Mouse (Mus musculus) adrenal gland, postnatal 14 days (tissue): ENCODE data around the gene Lrba. TPM values are rescaled to one million over a fixed set of nuclear protein-coding genes. Genes with fewer than 3 reads are reported as not detected.

Experiments
- DNase-seq: peaks from one replicate; pipeline ENCODE4 v3.0.0; 2021; ENCODE audit warnings: mixed read lengths
- total RNA-seq: library from RNA; stranded (reverse); gene quantifications from 2 replicates; pipeline ENCODE4 v1.2.3, GENCODE M21; 2021

Lrba gene
- total RNA-seq, 1 experiment from 2014 or later: 31.2 TPM

DNA sequence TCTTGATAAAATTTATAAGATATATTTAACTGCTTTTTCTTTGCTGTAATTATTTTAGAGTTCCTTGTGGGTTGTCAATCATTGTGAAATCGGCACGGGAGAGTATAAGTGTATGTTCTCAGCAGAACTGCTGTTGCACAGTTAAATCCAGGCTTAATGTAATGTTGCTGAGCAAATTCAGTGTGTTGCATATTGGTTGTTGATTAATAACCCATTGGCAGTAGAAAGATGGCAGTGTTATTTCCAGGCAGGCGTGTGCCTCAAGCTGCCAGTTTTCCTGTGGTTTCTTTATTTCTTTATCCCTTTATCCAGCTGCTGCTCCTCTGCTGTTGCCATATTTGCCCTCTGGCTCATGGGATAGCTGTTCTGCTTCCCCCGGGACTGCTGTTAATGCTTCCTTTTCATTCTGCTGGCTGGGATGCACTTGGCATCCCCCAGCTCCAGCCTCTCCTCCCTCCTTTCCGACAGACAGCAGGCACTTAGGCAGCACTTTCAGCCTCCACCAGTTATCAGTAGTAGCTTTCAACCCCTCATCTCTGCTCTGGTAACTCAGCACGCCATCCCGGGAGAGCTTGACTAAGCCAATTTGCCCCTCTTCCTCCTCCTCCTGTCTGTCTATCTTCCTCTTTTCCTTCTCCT lies 463.2 kb downstream of the Lrba start:
- DNase-seq: peak; percentile 8

DNA sequence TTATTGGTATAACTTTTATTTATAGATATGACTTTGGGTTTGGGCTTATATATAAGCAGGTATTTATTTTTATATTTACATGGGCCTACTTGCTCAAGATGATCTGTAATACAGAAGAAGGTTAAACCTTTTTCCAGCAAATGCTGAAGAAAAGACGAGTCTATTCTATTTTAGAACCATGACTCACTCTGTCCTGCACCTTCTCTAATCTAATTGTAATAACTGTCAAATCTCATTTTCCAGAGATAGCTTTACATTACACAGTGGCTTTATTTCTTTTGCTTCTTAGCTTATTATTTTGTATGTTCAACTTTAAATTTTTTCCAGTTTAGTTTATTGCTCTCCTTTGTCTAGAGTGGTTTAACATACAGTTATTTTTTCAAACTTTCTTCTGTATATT lies 464.0 kb downstream of the Lrba start:
- no peak for DNase-seq

DNA sequence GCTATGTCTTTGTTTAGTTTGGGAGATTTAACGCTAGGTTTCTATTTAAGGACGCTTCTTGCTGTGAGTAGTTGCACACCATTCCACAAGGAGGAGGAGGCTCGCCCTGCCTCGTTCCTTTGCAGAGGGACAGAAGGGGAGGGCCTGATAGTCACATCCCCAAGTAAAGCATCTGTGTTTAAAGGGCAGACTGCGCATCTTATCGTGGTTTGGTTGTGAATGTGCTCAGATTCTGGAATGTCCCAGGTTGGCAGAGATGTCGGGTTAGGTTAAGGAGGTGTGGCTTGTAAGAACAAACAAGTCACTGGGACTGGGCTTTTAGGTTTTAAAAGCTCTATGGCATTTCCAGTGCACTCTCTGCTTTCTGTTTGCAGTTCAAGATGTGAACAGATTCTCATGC lies 464.8 kb downstream of the Lrba start:
- DNase-seq: no peak

DNA sequence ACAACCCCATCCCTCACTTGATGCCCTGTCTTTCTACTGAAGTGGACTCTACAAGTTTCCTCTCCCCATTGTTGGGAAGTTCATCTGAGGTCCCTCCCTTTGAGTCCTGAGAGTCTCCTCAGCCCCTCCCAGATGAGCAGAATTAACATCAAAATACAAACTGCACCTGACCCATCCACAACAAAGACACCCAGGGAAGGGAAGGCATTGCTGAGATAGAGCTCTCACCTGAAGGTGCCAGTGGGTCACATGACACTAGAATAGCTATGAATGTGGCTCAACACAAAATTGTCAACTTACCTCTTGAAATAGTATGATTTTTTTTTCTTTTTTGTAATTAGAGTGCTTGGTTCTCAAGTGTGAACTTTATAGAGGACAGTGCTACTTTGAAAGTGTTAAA lies 468.3 kb downstream of the Lrba start:
- no peak for DNase-seq

DNA sequence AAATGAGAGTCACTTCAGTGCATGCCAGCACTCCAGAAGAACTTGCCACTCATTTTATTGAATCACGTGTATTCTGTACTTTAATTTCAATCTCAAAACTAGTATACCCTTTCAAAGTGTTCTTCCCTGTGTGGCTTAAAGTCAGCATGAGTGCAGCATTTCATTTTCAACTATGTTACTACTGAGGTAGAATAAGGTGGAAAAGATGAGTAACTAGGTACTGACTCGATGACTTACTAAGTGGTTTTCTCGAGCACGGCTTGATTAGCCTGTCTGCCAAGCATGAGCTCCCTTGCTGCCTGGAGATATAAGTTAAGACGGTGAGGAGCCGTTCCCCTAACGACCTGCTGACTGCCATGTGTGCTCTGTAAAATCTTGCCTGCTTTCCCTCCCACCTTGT lies 469.1 kb downstream of the Lrba start:
- no peak for DNase-seq

DNA sequence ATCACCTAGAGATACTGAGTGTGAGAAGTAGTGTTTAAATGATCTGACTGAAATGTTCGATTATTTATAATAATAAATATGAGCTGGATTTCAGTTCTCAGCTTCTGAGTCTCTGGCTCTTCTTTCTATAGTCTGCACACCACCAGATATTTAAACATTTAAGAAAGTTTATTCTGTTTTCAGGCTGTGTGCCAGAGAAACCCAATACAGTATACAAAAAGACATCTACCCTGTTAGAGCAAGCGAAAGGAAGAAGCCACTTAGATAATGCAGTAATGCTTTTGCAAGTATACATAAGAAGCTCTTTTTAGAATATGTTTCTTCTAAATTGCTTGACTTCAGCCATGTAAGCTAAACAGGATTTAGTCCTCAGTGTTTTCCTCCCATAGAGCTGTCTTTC lies 474.5 kb downstream of the Lrba start:
- no peak for DNase-seq

DNA sequence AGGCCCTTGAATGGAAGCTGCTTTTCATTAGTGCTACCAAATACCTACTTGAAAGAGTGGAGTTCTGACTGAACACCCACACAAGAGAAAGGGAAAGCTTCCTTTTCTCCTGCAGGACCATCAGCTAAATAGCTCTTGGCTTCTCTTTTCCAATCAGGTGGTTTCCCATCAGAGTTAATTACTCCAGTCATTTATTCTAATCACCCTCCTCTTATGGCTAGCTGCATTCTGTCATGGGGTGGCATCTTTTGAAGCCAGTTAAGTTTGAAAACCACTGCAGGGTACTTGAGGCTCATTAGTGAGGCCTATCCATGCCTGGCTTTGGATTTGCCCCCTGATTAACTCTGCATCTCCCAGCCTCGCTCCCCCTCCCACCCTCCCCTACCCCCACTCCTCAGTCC lies 476.7 kb downstream of the Lrba start:
- DNase-seq: no peak

DNA sequence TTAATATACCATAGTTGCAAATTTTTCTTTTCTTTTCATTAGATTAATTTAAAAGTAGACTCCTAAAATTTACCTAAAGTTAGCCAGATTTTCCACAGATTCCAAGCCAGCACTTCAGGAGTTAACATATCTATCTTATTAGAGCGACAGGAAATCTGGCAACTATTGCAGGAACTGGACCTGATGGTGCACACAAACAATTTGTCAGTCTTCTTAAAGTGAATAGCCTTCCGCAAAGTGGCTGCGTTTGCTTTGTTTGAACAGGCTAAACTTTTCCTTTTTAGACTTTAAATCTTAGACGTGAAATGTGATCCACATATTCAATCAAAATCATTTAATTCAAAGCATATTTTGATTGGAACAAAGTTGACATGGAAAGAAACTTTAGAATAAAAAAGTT lies 485.0 kb downstream of the Lrba start:
- no peak for DNase-seq

DNA sequence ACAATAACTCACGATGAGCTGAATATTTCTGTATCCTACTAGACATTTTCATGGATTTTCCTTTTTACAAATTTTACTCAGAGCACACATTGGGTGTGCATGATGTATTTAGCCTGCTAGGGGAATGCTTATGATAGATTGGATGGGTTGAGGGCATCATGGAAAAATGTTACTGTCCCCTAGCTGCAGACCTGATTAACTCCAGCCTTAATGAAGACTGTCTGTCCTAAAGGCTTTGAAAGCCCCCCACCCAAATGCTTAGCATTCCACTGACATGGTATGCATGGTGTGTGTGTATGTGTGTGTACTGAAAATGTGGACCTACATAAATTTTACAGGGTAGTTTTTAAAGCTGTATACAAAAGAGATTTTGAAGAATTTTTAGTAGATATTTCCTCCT lies 487.1 kb downstream of the Lrba start:
- DNase-seq: no peak

DNA sequence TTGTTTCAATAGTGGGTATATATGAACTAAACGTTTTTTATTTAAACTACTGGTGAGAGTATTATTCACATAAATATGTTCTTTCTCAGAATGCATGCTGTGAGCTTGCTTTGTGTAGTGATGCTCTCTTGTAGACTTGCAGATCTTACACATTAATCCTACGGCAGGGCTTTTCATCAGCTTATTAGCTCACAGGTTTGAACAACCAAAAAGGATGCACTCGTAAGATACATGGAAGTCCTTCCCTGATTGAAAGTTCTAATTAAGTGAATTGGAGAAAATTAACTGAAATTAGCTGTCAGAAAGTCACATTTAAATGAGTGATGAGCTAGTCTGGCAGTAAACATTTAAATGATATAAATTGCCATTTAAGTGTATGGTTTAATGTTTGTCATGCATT lies 488.3 kb downstream of the Lrba start:
- no peak for DNase-seq

DNA sequence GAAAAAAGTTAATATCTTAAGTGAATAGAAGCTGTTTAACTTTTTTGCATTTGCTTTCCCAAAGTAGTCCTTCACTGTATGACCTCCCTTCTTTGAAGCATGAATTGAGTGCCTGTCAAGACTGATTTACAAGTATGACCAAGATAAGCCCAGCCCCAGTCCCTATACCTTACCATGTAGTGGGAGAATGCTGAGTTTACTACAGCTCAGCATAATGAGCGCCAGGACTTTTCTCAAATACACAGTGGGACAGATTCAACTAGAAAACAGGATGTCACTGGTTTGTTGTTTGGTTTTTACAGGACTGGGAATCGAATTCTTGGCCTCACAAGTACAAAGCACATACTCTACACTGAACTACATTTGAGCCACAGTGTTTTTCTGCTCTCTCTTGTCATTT lies 490.0 kb downstream of the Lrba start:
- no peak for DNase-seq

DNA sequence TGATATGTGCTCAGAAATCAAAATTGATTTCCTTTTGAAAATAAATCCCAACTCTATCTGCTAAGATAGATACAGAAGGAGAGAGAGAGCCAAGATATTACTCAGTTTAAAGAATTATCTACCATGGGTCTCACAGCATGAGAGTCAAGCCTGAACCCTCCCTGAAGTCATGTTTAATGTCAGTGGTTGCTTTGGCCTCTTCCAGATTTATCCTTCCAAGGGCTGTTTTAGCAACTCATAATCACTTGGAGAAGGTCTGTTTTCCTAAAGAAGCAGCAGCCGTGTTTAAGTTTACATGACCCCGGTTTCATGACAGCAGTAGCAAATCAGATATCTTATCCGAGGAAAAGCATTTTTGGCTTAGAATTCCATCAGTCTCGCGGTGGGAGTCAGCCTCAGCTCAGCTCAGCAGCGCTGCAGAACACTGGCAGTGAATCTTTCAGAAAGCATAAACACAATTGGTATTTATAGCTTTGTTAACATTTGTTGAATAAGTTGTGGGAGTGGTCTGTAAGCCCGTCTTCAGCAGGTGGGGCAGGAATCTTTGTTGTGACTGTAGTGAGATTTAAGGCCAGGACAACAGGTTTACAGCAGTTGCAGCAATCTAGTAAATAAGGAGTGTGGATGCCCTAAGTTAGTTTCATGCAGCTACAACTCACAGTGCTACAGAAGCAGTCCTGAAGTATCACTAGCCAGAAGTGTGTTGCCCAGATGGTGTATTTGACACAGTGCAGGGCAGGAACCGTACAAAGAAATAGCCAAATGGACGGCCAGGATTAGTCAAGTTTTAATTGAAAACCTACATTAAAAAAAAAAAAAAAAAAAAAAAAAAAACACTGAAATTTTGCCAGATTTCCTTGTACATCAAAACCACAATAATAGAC lies 499.2 kb downstream of the Lrba start:
- DNase-seq: no peak

DNA sequence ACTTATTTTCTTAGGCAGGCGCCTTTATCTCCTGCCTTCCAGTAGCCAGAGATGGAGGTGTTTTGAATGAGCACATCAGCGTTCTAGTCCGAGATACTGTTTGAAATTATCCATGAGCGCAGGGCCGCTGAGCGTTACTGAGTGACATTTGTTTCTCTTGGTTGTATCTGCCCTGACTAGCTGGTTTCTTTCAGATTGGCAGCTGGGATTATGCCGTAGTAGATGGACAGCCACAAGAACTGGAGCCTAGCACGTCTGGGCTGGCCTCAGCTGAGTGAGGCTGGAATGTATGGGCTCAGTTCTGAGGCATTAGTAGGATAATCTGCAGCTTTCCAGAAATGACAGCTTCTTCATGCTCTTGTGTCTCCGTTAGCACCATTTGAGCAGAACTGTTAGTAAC lies 500.6 kb downstream of the Lrba start:
- no peak for DNase-seq

DNA sequence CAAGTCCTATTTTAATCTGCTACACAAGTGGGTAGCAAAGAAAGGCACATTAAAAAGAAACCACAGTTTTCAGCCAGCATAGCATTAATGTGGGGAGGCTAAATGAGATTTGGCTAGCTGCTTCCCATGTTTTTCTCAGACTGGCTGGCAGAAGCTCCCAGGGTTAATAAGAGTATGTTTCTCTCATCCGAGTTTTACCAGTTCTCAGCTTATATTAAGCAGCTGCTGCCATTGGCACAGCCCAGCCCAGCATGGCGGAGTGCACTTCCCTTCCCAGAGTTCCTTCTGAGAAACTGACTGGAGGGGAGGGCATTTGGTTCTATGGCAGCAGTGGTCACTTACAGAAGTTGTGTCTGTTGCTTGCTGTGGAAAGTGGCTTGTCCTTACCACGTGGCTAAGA lies 514.4 kb downstream of the Lrba start:
- DNase-seq: no peak

DNA sequence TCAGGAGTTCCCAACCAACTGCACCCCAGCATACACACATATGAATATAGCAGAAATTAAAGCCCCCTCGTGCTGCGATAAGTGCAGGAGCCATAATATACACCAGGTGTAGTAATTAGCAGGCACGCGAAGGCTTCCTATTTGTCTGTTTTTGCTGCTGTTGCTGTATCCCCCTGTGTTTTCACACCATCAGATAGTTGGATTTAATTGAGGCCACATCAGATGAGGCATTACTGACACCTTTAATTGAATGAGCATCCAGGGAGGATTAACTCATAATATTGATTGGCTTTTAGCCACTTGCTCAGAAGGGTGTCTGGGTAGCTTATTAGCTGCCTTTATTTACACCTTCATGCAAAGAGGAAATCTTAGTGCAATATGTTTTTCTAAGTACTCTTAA lies 515.3 kb downstream of the Lrba start:
- DNase-seq: no peak

DNA sequence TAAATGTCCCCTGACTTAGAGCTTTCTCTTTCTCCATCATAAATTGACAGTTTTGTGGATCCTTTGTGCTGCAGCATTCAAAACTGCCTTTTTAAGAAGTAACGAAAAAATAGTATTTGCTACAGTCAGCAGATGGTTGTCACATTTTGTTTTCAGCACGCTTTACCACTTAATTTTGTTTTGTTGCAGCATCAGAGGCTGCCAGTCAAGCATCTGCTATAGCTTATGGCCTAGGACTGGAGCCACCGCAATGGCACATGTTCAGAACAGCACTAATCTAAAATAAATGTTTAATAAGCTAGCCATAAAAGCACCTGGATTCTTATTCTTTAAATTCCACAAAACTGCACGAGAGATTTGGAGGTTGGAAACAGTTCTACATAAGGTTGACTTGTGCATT lies 520.9 kb downstream of the Lrba start:
- DNase-seq: no peak

DNA sequence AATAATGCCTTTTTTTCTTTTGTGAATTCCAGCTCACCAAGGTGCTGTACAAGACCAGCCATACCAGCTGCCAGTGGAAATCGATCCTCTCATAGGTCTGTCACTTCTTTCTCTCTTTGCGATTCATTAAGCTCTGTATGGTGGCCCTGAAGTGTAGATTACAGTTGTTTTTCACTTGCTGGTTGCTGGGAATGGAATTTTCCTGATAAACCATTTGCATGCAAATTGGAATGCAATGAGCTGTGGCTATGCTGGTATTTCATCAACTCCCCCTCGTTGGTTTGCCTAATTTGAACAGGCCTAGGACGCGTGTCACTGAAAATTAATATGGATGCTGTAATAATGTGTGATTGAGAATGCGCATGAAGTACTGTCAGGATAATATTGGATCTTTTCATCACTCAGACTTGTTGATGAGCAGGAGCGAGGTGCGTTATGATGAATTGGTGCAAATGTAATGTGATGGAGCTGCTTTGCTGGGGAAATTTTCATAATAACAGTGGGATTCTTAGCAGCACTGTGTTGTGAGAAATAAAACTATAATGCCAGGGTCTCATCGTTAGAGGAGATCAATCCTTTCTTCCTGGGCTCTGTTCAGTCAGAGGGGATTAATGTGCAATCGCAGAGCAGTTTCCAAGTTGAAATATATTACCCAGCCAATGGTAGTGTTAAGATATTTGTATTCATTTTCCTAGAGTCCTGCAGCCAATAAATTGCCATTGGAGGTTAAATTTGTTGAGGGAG lies 521.5 kb downstream of the Lrba start:
- DNase-seq: no peak

DNA sequence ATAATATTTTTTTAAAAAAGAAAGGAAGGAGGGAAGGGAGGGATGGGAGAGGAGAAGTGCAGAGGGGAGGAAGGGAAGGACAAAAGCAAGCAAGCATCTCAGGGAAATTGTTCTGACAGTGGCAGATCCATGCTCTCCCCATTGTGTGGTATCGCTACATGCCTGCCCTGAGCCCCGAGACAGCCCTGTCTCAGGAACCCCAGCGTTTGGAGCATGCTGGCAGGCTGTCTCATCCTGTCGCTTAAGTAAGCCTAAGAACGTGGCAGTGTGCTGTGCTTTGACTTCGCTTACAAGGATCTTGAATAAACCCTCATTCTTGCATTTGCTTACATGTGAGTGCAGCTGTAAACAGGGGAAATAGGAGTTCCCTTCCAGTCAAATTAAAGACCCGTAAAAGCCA lies 526.2 kb downstream of the Lrba start:
- DNase-seq: no peak

DNA sequence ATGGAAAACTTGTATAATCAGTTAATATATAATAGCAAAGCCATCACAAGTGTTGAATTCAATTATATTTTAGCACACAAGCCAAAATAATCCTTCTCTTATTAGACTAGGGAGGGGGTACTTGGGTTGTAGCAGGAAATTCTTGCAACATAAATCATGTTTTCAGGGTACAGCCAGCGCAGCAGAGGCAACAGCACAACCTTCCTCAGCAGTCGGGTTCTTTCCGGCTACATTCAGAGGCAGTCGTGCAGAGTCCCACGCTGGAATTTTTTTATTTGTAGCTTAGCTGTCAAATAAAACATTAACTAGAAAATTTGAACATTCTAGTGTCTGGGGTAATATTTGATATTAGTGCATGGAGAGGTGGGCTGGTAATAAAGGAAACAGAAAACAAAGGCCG lies 529.7 kb downstream of the Lrba start:
- no peak for DNase-seq

DNA sequence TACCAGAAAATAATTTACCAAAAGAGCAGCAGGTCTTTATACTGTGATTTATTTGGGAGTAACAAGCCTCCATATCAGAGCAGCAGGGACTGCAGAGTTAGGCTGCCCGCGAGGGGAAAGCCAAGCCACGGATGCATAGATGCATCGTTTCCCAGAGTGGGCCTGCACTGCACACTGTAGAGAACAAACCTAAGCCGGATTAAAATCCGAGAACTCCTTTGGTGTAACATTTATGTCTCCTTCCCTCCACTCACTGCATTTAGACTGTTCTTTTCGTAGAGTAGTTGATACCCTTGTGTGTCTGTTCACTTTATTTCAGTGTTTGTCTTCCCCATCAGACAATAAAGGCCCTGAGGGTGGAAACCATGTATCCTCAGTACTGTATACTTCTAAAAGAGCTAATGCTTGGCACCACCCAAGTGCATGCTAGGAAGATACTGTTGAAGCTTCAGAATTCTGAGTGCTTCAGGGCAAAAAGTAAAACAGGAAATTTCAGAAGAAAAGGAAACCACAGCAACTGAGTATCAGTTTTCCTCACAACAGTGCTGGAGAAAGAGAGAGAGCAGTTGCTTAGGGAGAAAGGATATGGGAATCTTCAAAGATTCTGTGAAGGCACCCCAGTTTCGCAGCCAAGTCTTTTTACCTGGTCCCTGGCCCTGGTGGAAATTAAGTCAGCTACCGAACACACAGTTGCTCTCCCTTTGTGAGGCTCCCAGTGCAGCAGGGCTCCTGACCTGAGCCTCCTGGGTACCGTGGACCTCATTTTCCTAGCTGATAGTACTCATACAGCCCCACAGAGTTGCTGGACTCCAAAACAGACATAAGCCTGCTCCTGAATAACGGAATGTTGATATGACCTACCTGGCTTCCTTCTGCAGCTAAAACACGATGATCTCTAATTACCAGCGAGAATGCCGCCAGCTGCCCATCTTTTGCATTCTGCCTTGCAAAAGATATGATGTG lies 530.4 kb downstream of the Lrba start:
- no peak for DNase-seq

DNA sequence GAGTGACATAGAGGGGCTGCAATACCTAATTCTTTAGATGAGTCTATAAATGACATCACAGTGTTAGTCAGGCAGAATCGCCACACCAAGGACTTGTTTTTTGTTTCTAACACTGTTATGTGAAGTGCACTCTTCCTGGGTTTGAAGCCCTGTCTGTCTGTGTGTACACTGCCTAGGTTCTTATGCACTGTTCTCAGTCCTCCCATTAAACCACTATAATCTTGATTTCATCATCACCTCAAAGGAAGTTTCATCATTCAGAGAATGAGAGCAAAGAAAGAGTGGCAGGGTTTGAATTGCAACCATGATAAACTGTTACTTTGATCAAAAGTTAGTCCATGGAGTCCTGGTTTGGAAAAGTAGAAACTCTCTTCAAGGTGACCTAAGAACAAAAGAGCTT lies 532.1 kb downstream of the Lrba start:
- no peak for DNase-seq

DNA sequence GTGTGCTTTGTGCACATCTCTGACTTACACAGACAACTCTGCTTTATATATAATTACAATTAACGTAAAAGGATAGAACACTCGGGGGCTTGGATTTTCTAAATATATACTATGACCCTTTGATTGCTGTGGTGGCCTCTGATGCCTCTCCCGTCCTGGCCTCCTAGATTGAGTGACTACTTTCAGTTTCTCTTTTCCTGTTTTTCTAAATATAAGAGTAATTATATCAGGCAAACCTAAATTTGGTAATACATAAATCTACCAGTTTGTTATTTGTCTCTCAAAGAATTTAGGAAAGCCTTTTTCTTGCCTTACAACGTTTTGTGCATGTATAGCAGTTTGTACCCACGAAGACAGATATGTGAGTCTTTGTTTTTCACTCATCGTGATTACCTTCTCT lies 534.2 kb downstream of the Lrba start:
- no peak for DNase-seq
